Mouse (Mus musculus): Measurements from ENCODE around the gene Wdr26.
A peak's percentile ranks its signal among the peaks of the same experiment; 100 is the strongest.

- TF ChIP-seq CTCF (IDR thresholded peaks at IDR 0.05; ENCODE audit: low read depth) = peak; percentile 38; the same call in 1 of the 2 replicates
- no peak for TF ChIP-seq EP300 (IDR thresholded peaks at IDR 0.05; ENCODE audit: low read depth)
Observed at GRCm38 (mm10) chr1:181251624-181252023, 39.8 kb upstream of the Wdr26 start.

Measured in liver, postnatal 0 days (tissue).